Mouse (Mus musculus) left cerebral cortex, adult 11 months (tissue): ENCODE data around the gene Pde10a.
A peak's percentile ranks its signal among the peaks of the same experiment; 100 is the strongest.

Experiments used
- DNase-seq: peaks from one replicate; pipeline ENCODE4 v3.0.0; 2022; ENCODE audit warnings: low spot score

Pde10a gene

DNA sequence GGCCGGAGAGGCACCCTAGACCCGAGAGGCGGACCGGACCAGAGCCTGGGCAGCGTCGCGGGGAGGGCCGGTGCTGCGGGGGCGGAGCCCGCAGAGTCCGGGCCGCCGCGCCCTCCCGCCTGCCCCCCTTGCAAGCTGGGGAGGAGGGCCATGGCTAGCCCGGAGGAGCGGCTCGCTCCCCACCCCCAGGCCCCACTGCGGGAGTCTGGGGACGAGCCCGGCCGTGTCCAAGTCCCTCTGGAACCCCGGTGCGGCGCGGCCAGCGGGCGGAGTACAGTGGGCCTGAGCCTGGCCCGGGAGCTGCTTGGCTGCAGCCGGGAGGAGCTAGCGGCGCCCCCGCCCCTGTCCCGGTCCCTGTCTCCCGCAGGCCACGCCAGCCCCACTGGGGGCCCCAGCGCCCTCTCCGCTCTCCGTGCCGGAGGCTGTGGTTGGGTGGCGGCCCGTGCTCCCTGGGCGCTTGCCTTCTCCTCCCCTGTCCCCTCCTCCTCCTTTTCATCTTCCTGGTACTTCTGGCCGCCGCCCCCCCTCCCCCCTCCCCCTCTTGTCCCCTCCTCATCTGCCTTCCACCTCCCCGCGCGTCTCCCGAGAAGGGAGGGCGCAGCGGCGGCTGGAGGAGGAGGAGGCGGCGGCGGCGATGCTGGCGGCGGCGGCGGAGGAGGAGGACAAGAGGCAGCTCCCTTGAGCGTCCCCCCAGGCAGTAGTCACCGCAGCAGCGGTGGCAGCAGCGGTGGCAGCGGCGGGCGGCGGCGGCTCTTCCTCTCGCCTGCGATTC lies 276.1 kb downstream of the Pde10a start:
- DNase-seq = peak; percentile 53

DNA sequence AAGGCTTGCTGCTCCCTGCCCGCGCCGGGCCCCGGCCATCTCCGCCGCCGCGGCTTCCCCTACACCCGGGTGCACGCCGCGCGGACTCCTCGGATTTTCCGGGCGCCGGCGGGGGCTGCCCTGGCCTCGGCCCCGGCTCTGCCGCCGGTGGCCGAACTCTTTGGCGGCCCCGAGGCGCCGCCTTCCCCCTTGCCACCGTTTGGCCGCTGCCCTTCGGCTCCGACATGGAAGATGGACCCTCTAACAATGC lies 276.6 kb downstream of the Pde10a start:
- DNase-seq = no peak

DNA sequence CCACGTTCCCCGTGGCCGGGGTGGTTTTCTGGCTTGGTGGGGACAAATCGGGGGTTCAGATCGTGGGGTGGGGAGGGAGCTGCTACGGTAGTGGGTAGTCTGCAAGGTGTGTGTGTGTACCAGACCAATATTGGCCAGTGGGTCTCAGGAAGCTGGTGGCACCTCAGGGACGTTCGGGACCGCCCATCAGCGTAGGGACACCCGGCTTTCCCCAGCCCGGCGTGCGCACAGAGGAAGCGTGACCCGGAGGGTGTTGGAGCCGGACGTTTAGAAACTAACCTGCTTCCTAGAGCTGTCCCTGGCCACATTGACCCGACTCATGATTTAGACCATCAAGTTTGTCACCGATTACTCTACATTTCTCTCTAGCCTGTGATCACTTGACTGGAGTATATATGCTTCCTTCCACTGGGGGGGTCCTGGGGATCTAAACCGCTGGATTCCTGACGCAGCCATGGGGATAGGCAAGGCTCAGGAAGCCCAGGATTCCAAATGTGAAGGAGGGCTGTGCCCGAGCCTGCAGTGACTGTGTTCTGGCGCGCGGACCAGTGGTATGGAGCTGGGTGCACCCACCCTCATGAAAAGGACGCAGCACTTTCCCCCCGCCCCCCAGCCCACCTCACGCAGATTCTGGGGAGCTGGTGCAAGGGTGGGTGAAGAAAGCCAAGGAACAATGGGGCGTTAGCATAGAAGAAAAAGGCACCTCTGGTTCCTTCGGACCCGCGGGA lies 277.2 kb downstream of the Pde10a start:
- DNase-seq = no peak

DNA sequence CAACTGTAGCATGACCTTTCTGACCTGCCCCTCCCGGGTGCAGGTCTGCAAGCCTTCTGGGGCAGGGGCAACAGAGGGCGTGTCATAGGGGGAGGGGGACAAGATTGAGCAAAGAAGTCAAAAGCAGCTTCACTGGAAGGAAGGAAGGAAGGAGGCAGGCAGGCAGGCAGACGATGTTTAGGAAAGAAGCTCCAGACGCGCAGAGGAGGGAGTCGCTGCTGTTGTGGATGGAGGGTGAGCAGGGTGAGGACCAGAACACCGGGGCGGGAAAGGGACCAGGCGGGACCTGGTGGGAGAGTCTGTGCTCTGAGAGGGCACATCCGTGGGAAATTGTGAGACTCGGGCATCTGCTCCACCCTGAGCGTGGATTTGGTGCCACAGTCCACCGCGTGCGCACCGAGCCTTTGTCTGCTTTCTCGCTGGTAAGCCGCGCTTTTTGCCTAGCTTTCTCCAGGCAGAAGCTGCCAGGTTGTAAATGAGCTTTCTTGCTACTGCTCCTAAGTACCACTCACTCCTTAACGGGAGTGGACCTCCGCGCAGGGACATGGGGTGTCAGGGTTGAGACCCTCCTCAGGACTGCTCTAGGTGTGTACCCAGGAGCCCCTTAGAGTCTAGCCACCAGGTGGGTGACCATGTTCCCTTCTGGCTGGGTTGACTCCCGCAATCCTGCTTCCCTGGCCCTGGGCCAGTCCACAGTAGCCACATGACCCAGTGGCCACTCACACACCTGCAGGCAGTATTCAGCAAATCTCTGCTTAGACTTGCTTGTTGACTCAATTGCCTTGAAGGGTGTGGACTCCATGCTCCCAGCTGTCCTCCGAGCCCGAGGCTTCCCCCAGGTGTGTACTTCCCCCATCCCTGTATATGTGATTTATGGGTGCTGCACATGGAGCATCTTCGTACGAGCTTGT lies 278.0 kb downstream of the Pde10a start:
- no peak for DNase-seq

DNA sequence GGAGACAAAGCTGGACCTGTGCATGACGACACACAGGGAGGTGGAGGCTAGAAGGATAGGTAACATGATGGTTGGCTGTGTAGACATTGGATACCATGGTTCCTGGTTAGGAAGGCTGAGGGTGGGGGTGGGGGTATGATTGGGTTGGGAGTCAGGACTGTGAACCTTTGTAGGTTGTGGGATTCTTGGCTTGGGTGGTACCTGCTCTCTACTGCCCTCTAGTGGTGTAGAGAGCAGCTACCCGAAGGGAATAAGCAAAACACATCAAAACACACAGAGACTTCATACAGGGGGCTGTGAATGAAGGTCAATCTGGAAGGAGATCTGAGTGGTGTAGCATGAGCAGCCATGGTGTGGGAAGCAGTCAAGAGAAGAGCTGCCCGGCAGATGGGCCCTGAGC lies 282.2 kb downstream of the Pde10a start:
- DNase-seq = no peak

DNA sequence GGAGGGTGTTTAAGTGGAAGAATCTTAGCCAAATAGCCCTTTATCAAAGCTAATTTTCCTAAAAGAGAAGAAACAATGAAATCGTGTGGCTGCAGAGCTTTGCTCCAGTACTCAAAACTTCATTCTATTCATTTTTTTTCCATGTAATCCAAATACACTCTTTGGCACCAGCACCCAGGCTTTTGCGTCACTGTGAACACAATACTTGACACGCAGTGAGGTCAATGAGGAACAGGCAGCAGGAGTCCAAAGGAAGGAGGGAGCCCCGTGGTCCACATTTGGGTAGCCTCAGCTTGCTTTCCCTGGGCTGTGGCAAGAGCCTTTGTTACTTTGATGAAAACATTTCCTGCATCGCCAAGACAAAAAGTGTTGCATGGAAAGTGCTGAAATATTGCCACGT lies 284.6 kb downstream of the Pde10a start:
- DNase-seq = no peak

DNA sequence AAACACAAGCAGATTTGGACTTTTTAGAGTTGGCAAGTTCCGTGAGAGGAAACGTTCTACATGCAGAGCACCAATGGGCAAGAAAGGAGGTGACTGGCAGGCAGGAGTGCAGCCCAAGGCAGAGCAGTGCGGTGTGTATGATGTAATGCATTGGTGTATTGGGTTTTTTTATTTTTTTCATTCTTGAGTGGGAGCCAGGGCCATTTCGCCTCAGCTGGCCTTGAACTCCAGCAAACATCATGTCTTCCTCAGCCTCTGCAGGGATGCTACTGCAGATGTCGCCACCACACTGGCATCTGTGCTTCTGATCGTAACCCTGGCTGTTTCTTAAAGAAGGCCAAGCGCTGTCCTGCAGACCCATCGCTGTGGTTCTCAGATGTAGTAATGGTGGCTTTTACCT lies 285.0 kb downstream of the Pde10a start:
- DNase-seq = no peak

DNA sequence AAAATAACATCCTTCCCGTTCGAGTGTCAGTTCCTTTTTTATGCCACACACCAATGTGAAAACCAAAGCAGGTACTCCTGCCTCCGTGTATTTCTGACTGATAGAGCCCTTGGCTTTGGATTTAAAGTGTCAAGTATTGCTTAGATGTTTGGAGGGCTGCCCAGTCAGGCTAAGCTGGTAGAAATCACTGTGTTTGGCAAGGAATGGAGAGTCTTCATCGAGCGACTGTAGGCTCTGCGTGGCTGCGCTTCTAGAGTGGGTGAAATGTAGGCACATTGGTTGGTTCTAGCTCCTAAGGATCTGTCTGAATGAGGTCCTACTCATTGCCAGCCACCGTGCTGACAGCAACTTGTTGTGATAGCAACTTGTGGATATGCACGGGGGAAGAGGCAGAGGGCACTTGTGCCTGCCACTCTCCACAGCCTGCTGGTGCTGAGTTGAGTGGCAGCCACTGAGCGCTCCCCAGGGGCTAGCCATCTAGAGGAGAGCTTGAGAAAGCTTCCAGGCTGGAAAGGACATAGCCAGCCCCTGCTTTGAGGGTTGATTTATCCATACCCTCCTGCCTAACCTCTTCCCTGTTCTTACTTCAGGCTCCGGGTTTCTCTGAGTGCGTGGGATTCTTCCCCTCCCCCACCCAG lies 287.2 kb downstream of the Pde10a start:
- DNase-seq = no peak

DNA sequence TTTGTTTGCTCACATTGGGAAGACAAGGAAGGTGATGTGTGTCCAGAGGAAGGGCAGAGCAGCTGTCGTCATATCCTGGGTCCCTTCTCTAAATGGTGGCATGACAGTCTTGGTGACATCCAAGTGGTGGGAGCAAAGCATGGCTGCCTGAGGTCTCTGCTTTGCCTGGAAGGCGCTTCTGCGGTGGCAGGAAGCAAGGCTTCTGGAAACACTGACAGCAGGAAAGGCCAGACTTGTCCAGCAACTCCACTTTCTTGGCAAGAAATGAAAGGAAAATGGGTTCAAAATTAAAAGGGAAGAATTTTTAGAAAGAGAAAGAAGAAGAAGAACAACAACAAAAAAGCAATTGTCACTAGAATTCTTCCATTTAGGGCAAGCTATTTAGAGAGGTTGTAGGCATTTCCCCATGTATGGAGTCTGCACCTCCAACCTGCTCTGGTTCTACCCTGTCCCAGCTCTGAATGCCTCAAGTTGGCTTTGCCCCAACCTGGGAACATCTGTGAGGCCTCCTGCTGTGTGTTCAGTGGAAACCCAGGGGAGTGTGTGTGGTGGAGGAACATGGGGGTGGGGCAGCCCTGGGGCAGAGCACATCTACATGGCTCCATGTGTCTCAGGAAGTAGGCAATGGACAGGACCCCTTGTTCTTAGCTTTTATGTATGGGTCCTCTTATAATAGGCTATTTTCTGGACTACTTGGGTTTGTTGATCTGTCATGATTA lies 288.8 kb downstream of the Pde10a start:
- DNase-seq = no peak

DNA sequence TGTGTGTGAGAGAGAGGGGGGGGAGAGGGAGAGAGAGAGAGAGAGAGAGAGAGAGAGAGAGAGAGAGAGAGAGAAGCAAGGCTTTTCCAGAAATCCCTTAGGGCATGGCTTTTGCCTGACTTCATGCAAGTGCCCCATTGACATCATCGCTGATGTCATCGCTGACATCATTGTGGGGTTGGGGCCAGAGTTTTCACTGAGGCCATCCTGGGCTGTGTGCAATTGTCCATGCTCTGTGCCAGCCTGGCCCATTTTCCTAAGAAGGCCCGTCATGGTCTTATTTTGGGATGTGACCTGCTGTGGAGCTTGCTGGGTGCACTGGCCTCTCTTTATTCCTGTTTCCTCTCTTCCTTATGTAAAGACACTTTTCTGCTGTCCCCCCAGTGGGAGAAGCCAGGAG lies 290.2 kb downstream of the Pde10a start:
- DNase-seq = no peak

DNA sequence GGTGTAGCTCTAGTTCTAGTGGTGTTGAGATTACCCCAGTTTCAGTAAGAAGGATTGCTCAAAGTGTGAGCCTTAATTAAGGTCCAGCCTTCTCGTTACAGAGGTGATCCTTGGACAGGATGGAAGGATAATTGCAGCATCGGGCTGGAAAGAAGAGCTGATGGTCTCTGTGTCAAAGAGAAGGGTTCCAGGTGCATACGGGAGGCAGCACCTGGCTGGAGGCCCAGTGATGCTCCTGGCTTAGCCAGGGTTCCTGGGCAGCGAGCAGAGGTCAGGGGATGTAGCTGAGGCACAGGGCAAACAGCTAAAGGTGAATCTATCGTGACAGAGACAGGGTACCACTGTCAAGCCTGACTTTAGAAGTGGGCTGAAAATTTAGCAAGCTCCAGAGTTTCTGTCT lies 290.7 kb downstream of the Pde10a start:
- DNase-seq = no peak

DNA sequence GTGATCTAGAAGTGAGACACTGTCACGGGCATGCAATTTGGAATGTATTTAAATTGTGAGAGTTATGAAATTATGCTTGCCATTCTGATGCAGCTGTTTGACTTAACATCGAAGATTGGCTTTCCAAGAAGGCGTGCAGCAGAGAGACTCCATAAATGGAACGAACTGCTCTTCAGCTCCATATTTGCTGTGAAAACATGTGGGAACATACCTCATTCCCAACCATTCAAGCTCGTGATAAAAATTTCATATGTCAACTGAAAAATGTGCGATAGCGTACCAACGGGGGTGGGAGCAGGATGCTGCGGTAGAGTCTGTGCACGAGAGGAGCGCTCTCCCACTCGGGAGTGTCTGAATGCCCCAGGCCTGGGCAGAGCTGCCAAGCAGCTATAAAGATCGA lies 293.5 kb downstream of the Pde10a start:
- no peak for DNase-seq

DNA sequence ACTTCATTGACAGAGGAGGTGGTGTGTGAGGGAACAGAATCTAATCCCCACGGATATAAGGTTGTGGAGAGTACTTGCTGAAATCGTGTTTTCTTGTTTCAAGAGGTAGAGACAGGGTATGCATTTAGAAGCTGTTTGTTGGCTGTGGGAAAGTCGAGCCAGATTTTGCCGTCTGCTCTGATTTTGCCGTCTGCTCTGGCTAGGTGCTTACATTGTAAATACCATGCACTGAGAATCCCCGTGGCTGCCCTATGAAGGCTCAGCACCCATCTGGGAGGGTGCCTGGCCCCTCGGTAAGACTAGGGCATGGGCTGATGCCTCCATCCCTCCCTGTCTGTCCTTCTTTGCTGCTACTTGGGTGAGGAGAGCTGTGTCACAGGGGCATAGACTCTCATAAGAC lies 298.4 kb downstream of the Pde10a start:
- no peak for DNase-seq

DNA sequence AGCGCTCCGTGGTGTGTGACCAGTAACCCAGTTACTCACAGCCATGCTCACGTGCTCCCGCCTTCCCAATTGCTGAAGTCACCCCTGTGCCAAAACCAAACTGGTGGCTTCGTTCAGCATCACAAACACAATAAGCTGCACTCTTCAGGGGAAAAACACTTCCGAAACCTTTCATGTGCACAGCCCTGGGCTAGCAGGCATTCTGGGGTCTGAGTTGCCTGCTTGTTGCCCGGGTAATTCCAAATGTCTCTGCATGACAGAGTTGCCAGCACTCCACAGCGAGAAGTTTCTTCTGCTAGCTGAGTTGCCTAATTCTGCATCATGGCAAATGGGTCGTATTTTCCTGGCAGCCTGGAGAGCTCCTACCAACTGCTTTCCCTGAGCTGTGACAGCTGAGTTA lies 302.0 kb downstream of the Pde10a start:
- no peak for DNase-seq

DNA sequence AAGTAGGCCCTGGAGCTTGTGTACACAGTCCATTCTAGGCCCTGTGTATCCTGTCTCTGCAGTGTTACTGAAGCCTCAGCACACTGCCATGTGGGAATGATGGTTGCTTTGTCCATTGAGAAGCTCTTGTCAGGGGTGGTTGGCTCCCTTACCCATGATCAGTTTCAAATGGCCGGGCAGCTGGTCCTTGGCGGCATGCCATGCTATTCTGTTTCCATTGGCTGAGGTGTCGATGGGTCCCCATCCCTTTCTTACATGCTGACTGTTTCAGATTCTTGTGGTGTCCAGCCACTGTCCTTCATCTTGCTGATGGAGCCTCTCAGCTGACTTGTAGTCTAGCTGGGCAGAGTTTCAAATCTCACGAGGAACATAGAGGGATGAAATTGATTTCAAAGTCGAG lies 305.8 kb downstream of the Pde10a start:
- DNase-seq = no peak

DNA sequence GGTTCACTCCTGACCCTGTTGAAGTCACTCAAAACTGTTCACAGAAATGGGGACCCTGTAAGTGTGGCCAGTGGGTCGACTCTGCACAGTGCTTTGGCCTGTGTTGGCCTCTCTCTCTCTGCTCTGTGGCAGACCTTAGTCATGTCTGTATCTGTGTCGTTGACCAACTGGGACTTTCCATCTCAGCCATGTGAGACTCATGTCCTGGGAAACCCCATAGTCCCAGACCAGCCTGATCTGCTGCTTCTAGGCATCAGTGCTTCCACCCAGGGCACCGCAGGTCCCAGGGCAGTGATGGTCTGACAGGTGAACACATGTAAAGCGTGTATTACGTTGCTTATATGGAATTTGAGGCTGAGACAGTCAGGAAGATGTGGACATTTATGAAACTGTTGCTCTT lies 311.1 kb downstream of the Pde10a start:
- DNase-seq = no peak

DNA sequence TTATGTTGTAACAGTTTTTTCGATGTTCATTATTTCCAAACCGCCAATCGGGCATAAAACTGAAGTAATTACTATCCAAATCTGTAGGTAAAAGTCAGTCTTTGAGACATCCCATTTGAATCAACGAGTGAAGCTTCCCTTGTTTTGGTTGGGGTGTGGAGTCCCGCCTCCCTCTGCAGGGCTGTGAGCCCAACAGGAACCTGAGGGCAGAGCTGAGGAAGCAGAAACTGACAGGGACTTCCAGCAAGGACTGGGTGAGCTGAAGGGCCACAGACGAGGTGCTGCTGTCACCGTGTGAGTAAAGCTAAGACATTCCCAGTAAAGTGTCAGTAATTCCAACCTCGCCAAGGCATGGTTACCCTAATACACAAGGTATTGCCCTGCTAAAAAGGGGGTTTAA lies 313.1 kb downstream of the Pde10a start:
- no peak for DNase-seq

DNA sequence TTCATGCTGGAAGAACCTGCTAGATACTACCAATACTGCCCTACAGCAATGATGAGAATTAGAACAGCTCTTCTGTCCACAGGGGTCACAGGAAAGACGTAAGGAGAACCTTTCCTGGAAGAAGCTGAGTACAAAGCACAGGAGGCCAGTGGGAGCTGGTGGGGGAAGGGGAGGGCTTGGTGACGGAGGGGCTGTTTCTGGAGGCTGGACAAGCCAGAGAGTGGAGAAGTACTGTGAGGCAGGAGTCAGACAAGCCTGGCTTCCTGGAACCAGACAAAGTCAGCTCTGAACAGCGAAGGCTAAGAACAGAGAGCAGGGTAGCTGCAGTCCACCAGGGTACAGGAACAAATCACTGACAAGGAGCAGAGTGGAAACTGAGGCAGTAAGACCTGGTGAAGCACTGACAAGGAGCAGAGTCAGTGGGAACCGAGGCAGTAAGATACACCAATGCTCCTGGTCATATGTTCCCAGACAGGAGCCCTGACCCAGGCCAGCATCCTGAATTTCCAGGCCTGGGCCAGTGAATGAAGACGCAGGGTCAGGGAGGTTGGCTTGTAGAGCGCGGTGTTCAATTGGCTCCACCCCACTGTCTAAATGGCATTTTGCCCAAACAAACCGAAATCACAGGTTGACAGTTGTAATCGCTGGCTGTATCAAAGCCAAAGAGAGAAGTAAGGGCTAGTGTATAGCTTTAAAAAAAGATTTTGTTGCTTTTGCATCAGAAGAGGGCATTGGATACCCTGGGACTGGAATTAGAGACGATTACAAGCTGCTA lies 314.3 kb downstream of the Pde10a start:
- DNase-seq = no peak

DNA sequence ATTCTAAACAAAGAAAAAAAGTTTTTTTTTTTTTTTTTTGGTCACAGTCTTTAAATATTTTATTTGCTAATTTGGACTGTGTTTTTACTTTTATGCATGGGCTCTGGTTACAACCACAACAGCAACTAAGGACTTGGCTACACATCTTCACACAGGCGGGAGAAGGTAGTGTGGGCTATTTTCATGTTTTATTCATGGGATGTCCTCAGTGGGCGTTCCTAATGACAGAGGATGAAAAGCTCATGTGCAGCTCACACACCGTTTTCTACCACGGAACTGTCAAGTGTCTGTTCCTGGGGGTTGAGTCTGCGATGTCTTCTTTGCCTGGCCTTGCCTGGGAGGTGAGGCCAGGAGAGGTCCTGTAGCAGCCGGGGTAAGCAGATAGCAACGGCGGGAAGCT lies 315.9 kb downstream of the Pde10a start:
- DNase-seq = no peak

DNA sequence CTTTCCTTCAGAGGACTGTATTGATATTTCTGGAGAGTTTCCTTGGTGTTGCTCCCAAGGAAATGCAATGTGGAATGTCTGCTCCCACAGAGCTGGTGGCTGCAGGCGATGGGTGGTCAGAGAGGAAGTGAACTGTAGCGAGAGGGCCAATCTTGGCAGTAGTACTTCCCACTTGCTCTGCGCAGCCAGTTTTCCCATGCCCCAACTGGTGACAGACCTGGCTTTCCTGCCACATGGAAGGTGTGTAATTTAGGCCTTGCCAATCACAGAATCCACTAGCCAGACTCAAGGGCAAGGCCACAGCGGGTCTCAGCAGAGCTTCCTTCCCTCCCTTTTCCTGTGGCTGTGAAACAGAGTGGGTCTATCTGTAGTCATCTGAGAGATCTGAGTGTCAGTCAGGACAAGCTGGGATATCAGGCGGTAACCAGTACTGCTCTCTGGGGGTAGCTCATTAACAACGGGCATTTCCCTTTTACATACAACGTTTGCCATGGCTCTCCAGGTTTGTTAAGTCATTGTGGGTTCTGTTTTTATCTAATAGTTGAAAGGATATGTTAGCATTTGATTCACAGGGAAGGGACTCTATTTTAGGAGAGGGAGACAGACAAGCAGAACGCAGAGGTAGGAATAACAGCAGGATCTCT lies 316.8 kb downstream of the Pde10a start:
- DNase-seq = no peak

DNA sequence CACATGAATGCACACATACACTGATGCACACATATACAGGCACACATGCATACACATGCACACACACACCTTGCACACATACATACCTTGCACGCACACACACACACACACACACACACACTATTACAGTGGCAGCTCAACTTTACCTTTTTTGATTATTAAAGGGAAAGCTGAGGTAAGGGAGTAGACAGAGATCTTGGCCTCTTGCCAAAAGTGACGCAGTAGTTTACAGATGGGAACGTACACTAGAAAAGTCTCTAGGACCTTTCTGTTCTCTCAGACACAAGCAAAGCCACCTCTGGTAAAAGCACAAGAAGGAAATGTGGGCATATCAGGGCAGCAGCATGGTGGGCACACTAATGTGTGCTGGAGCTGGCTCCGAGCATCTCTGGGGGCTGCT lies 317.5 kb downstream of the Pde10a start:
- no peak for DNase-seq
